Mouse (Mus musculus) colon, adult 2 months (tissue): ENCODE data around the gene Slc15a2. TPM values are rescaled to one million over a fixed set of nuclear protein-coding genes. Genes with fewer than 3 reads are reported as not detected.

Source experiments
- polyA plus RNA-seq: library from polyadenylated mRNA; depleted of rRNA; stranded (reverse); fragments of >200 nt; gene quantifications from 2 replicates; pipeline ENCODE4 v1.2.3, GENCODE M21; 2012; rRNA removed

The Slc15a2 gene
- 0.68 and 2.3 TPM in 2 replicates for polyA plus RNA-seq

DNA sequence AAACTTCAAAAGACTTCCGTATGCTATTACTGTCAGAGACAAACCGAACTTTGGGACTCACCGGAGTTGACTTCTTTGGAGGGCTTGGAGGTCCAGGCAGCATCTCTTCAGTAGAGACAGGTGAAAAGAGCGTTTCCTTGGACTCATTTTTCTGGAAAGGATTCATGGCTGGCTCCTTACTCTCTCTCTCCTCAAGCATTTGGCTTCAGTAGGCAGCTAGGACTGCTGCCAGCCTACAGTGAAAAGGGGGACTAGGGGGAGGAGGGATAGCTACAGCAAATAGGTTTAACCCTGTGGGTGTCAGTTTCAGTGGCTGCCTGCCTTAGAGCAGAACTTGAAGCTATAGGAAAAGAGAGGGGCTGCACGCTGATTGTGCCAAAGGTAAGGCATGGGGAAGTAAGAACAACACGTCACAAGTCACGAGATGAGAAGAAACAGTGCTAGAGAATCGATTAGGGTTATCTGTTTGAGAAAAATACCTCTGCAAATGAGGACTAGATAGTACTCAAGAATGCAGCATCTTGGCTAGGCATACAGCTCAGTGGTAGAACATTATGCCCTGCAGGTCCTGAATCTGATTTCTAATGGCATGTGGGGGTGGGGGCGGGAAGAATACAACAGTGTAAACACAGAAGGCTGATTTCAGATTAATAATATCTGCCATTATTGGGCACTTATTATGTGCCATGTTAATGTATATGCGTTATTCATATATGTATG lies at the start of gene Slc15a2:
Gene Slc15a2, minus strand, starts transcription at position 369 of the 720 bp plus-strand sequence.

GRCm38 (mm10) chr16:36828054-36828786 lies 43.5 kb upstream of the Slc15a2 start, which contains the start of gene Iqcb1:
Iqcb1 (plus strand) TSS chr16:36828385.

Other genes starting within 250 kb of the Slc15a2 start
- 0.07 and 0.10 TPM in 2 replicates for gene Casr, start 222.8 kb downstream of the Slc15a2 start, polyA plus RNA-seq
- gene Cd86, start 118.9 kb downstream of the Slc15a2 start, polyA plus RNA-seq, result 0.52 and 0.78 TPM in 2 replicates
- gene Ildr1, start 91.0 kb downstream of the Slc15a2 start, polyA plus RNA-seq, result 175 and 200 TPM in 2 replicates
- 0.23 and 0.71 TPM in 2 replicates for gene Iqcb1, start 43.4 kb upstream of the Slc15a2 start, polyA plus RNA-seq
- gene Eaf2, start 90.0 kb upstream of the Slc15a2 start, polyA plus RNA-seq, result 0.72 and 1.3 TPM in 2 replicates
- gene Golgb1, start 90.2 kb upstream of the Slc15a2 start, polyA plus RNA-seq, result 67.1 and 97.2 TPM in 2 replicates
- gene Hcls1, start 150.0 kb upstream of the Slc15a2 start, polyA plus RNA-seq, result 6.3 and 6.4 TPM in 2 replicates
- not detected in 2 replicates for gene Fbxo40, start 205.5 kb upstream of the Slc15a2 start, polyA plus RNA-seq
- 0.22 and 0.24 TPM in 2 replicates for gene Polq, start 226.8 kb upstream of the Slc15a2 start, polyA plus RNA-seq